Mouse (Mus musculus): ENCODE measurements at regions not wholly inside any gene's neighbourhood (a gene's known extent, or its start where the extent isn't known, plus 50 kb on each side); places are given as distances from the start of the nearest gene placed in this dataset.

- no peak overlapping the region for H3K27ac ChIP-seq (ENCODE audit: low read length)
- ATAC-seq, result no peak
- no peaks in the 10 kb centered on the region for H3K27me3 ChIP-seq (replicated peaks; ENCODE audit: control insufficient read depth, insufficient read depth, low read length)
- no peak overlapping the region for H3K4me3 ChIP-seq (replicated peaks; ENCODE audit: low read length)
- WGBS, result 92% methylated on average over 1 of the region's 1 CpGs
- H3K4me2 ChIP-seq (ENCODE audit: low read length), result no peak overlapping the region
- H3K9ac ChIP-seq (replicated peaks; ENCODE audit: low read depth, low read length), result no peak overlapping the region
- no peaks in the 10 kb centered on the region for H3K9me3 ChIP-seq (ENCODE audit: control insufficient read depth, low read length)
- no peaks in the 10 kb centered on the region for H3K4me1 ChIP-seq (replicated peaks; ENCODE audit: control insufficient read depth, insufficient read depth, low read length)
- H3K36me3 ChIP-seq (ENCODE audit: control insufficient read depth, insufficient read depth), result no peaks in the 10 kb centered on the region
These were observed 589.9 kb upstream of the Pdcd1 start for GRCm38 (mm10) chr1:94642296-94642695.

GRCm38 (mm10) chr1:94658218-94658617 is 605.9 kb upstream of the Pdcd1 start:
- ATAC-seq, result no peak

GRCm38 (mm10) chr1:94671641-94672040 is 619.3 kb upstream of the Pdcd1 start:
- Histone ChIP-seq H3K27me3 (replicated peaks; ENCODE audit: control insufficient read depth, insufficient read depth, low read length) (no peaks in the 10 kb centered on the region), H3K4me3 (replicated peaks; ENCODE audit: low read length) (no peak overlapping the region), H3K4me2 (ENCODE audit: low read length) (no peak overlapping the region), H3K9ac (replicated peaks; ENCODE audit: low read depth, low read length) (no peak overlapping the region), H3K27ac (ENCODE audit: low read length) (no peak overlapping the region), H3K36me3 (ENCODE audit: control insufficient read depth, insufficient read depth) (no peaks in the 10 kb centered on the region), H3K4me1 (replicated peaks; ENCODE audit: control insufficient read depth, insufficient read depth, low read length) (no peaks in the 10 kb centered on the region), H3K9me3 (ENCODE audit: control insufficient read depth, low read length) (no peaks in the 10 kb centered on the region)
- 35% methylated on average over 4 of the region's 4 CpGs for WGBS
- peak; percentile 90 for ATAC-seq

More at GRCm38 (mm10) chr1:94658218-94658617, 605.9 kb upstream of the Pdcd1 start:
- no peak overlapping the region for H3K27ac ChIP-seq (ENCODE audit: low read length)
- no peak overlapping the region for H3K4me2 ChIP-seq (ENCODE audit: low read length)
- no peak overlapping the region for H3K9ac ChIP-seq (replicated peaks; ENCODE audit: low read depth, low read length)
- H3K9me3 ChIP-seq (ENCODE audit: control insufficient read depth, low read length), result no peaks in the 10 kb centered on the region
- H3K27me3 ChIP-seq (replicated peaks; ENCODE audit: control insufficient read depth, insufficient read depth, low read length), result no peaks in the 10 kb centered on the region
- no peaks in the 10 kb centered on the region for H3K36me3 ChIP-seq (ENCODE audit: control insufficient read depth, insufficient read depth)
- no peak overlapping the region for H3K4me3 ChIP-seq (replicated peaks; ENCODE audit: low read length)
- no peaks in the 10 kb centered on the region for H3K4me1 ChIP-seq (replicated peaks; ENCODE audit: control insufficient read depth, insufficient read depth, low read length)

- H3K36me3 ChIP-seq (ENCODE audit: control insufficient read depth, insufficient read depth), result no peaks in the 10 kb centered on the region
- H3K9ac ChIP-seq (replicated peaks; ENCODE audit: low read depth, low read length), result no peak overlapping the region
- no peaks in the 10 kb centered on the region for H3K4me1 ChIP-seq (replicated peaks; ENCODE audit: control insufficient read depth, insufficient read depth, low read length)
- no peak for ATAC-seq
- H3K9me3 ChIP-seq (ENCODE audit: control insufficient read depth, low read length), result no peaks in the 10 kb centered on the region
- H3K4me3 ChIP-seq (replicated peaks; ENCODE audit: low read length), result no peak overlapping the region
- 77% methylated on average over 1 of the region's 1 CpGs for WGBS
- no peaks in the 10 kb centered on the region for H3K27me3 ChIP-seq (replicated peaks; ENCODE audit: control insufficient read depth, insufficient read depth, low read length)
- no peak overlapping the region for H3K4me2 ChIP-seq (ENCODE audit: low read length)
- no peak overlapping the region for H3K27ac ChIP-seq (ENCODE audit: low read length)
These were observed 612.9 kb upstream of the Fam174a start for GRCm38 (mm10) chr1:94700517-94700916.

- no peaks in the 10 kb centered on the region for H3K4me1 ChIP-seq (replicated peaks; ENCODE audit: control insufficient read depth, insufficient read depth, low read length)
- WGBS, result 97% methylated on average over 1 of the region's 1 CpGs
- H3K4me2 ChIP-seq (ENCODE audit: low read length), result no peak overlapping the region
- ATAC-seq, result no peak
- H3K4me3 ChIP-seq (replicated peaks; ENCODE audit: low read length), result no peak overlapping the region
- no peak overlapping the region for H3K27ac ChIP-seq (ENCODE audit: low read length)
- no peaks in the 10 kb centered on the region for H3K27me3 ChIP-seq (replicated peaks; ENCODE audit: control insufficient read depth, insufficient read depth, low read length)
- H3K9ac ChIP-seq (replicated peaks; ENCODE audit: low read depth, low read length), result no peak overlapping the region
- no peaks in the 10 kb centered on the region for H3K36me3 ChIP-seq (ENCODE audit: control insufficient read depth, insufficient read depth)
- H3K9me3 ChIP-seq (ENCODE audit: control insufficient read depth, low read length), result no peaks in the 10 kb centered on the region
These were observed 611.7 kb upstream of the Fam174a start for GRCm38 (mm10) chr1:94701688-94702087.

GRCm38 (mm10) chr1:94712812-94713211 is 600.6 kb upstream of the Fam174a start:
- H3K4me1 ChIP-seq (replicated peaks; ENCODE audit: control insufficient read depth, insufficient read depth, low read length), result no peaks in the 10 kb centered on the region
- no peak overlapping the region for H3K4me2 ChIP-seq (ENCODE audit: low read length)
- no peak overlapping the region for H3K9ac ChIP-seq (replicated peaks; ENCODE audit: low read depth, low read length)
- 15% methylated on average over 5 of the region's 5 CpGs for WGBS
- H3K4me3 ChIP-seq (replicated peaks; ENCODE audit: low read length), result no peak overlapping the region
- H3K27me3 ChIP-seq (replicated peaks; ENCODE audit: control insufficient read depth, insufficient read depth, low read length), result no peaks in the 10 kb centered on the region
- no peak for ATAC-seq
- H3K27ac ChIP-seq (ENCODE audit: low read length), result no peak overlapping the region
- no peaks in the 10 kb centered on the region for H3K9me3 ChIP-seq (ENCODE audit: control insufficient read depth, low read length)
- H3K36me3 ChIP-seq (ENCODE audit: control insufficient read depth, insufficient read depth), result no peaks in the 10 kb centered on the region

GRCm38 (mm10) chr1:94717699-94718098 is 595.7 kb upstream of the Fam174a start:
- Histone ChIP-seq H3K36me3 (ENCODE audit: control insufficient read depth, insufficient read depth) (no peaks in the 10 kb centered on the region), H3K9me3 (ENCODE audit: control insufficient read depth, low read length) (no peaks in the 10 kb centered on the region), H3K27me3 (replicated peaks; ENCODE audit: control insufficient read depth, insufficient read depth, low read length) (no peaks in the 10 kb centered on the region), H3K4me2 (ENCODE audit: low read length) (no peak overlapping the region), H3K4me3 (replicated peaks; ENCODE audit: low read length) (no peak overlapping the region), H3K4me1 (replicated peaks; ENCODE audit: control insufficient read depth, insufficient read depth, low read length) (no peaks in the 10 kb centered on the region), H3K27ac (ENCODE audit: low read length) (no peak overlapping the region), H3K9ac (replicated peaks; ENCODE audit: low read depth, low read length) (no peak overlapping the region)
- WGBS, result 83% methylated on average over 2 of the region's 2 CpGs
- ATAC-seq, result no peak

- no peaks in the 10 kb centered on the region for H3K27me3 ChIP-seq (replicated peaks; ENCODE audit: control insufficient read depth, insufficient read depth, low read length)
- no peak overlapping the region for H3K27ac ChIP-seq (ENCODE audit: low read length)
- 46% methylated on average over 1 of the region's 1 CpGs for WGBS
- no peak for ATAC-seq
- no peaks in the 10 kb centered on the region for H3K36me3 ChIP-seq (ENCODE audit: control insufficient read depth, insufficient read depth)
- H3K9me3 ChIP-seq (ENCODE audit: control insufficient read depth, low read length), result no peaks in the 10 kb centered on the region
- H3K4me1 ChIP-seq (replicated peaks; ENCODE audit: control insufficient read depth, insufficient read depth, low read length), result no peaks in the 10 kb centered on the region
- no peak overlapping the region for H3K9ac ChIP-seq (replicated peaks; ENCODE audit: low read depth, low read length)
- H3K4me2 ChIP-seq (ENCODE audit: low read length), result no peak overlapping the region
- H3K4me3 ChIP-seq (replicated peaks; ENCODE audit: low read length), result no peak overlapping the region
These were observed 559.9 kb upstream of the Fam174a start for GRCm38 (mm10) chr1:94753523-94753922.

- WGBS, result 53% methylated on average over 2 of the region's 2 CpGs
- Histone ChIP-seq H3K9ac (replicated peaks; ENCODE audit: low read depth, low read length) (no peak overlapping the region), H3K4me3 (replicated peaks; ENCODE audit: low read length) (no peak overlapping the region), H3K36me3 (ENCODE audit: control insufficient read depth, insufficient read depth) (no peaks in the 10 kb centered on the region), H3K27me3 (replicated peaks; ENCODE audit: control insufficient read depth, insufficient read depth, low read length) (no peaks in the 10 kb centered on the region), H3K4me2 (ENCODE audit: low read length) (no peak overlapping the region), H3K9me3 (ENCODE audit: control insufficient read depth, low read length) (no peaks in the 10 kb centered on the region), H3K4me1 (replicated peaks; ENCODE audit: control insufficient read depth, insufficient read depth, low read length) (no peaks in the 10 kb centered on the region), H3K27ac (ENCODE audit: low read length) (no peak overlapping the region)
- ATAC-seq, result no peak
These were observed 524.3 kb upstream of the Fam174a start for GRCm38 (mm10) chr1:94789019-94789585.

- Histone ChIP-seq H3K4me1 (replicated peaks; ENCODE audit: control insufficient read depth, insufficient read depth, low read length) (no peaks in the 10 kb centered on the region), H3K4me2 (ENCODE audit: low read length) (no peak overlapping the region), H3K36me3 (ENCODE audit: control insufficient read depth, insufficient read depth) (no peaks in the 10 kb centered on the region), H3K27me3 (replicated peaks; ENCODE audit: control insufficient read depth, insufficient read depth, low read length) (no peaks in the 10 kb centered on the region), H3K27ac (ENCODE audit: low read length) (no peak overlapping the region), H3K4me3 (replicated peaks; ENCODE audit: low read length) (no peak overlapping the region), H3K9ac (replicated peaks; ENCODE audit: low read depth, low read length) (no peak overlapping the region), H3K9me3 (ENCODE audit: control insufficient read depth, low read length) (no peaks in the 10 kb centered on the region)
- 39% methylated on average over 7 of the region's 7 CpGs for WGBS
- no peak for ATAC-seq
These were observed 522.8 kb upstream of the Fam174a start for GRCm38 (mm10) chr1:94790604-94791003.

Data from forebrain, embryonic 16.5 days (tissue).